Mouse (Mus musculus) fibroblast of lung, adult 2 months (primary cell): ENCODE data around the gene Rbm17.
"Not testable (repeated sequence)": the region's sequence is repeated elsewhere in the genome, so short reads cannot be mapped to it uniquely, and the experiment has no call there.

Experiments
- DNase-seq: peaks from one replicate; pipeline ENCODE4 v3.0.0-alpha.2; 2011; ENCODE audit warnings: low read depth

The Rbm17 gene

GRCm38 (mm10) chr2:11544342-11544741 lies 59.6 kb downstream of the Rbm17 start:
- no peak for DNase-seq

GRCm38 (mm10) chr2:11543158-11543557 lies 60.8 kb downstream of the Rbm17 start:
- DNase-seq, result no peak

DNA sequence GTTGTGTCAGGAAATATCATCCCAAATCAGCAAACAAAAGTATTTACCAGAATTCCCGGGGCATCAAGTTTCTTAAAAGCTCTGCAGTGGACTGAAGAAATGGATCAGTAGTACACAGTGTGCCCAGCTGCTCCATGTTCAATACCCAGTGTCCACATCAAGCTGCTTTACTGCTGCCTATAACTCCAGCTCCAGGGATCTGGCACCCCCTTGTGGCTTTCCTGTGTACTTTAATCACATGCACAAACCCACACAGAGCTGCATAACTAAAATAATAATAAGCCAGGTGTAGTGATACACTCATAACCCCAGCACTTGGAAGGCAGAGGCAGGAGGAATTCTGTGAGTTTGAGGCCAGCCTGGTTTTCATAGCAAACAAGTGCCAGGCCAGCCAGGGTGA lies 61.3 kb downstream of the Rbm17 start:
- no peak for DNase-seq

- no peak for DNase-seq
Measured at GRCm38 (mm10) chr2:11542121-11542520, 61.8 kb downstream of the Rbm17 start.

- not testable (repeated sequence) for DNase-seq
Measured at GRCm38 (mm10) chr2:11541528-11541927, 62.4 kb downstream of the Rbm17 start.

DNA sequence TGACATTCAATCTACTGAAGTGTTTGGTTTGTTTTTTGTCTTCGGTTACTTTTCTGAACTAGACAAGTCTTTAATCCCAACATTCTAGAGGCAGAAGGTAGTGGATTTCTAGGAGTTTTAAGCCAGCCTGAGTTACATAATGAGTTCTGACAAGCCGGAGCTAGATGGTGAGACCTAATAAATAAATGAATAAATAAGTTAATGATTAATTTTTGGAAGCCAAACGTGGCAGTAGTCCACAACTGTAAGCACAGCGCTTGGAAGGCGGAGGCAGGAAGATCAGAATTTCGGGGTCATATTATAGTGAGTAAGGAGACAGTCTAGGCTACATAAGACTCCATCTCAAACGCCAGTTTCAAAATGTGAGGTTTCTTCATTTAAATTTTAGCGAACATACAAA lies 68.0 kb downstream of the Rbm17 start:
- DNase-seq, result no peak
